Mouse (Mus musculus): ENCODE data around the gene Lrrc4b. TPM values are rescaled to one million over a fixed set of nuclear protein-coding genes. Genes with fewer than 3 reads are reported as not detected.

Lrrc4b gene
- polyA plus RNA-seq, 1 experiment: not detected

- H3K4me1 ChIP-seq (ENCODE audit: control insufficient read depth, insufficient read depth, low read length): peaks cover 29% of the 10 kb centered on the region
- no peak for TF ChIP-seq POLR2A (IDR thresholded peaks at IDR 0.05; ENCODE audit: insufficient read depth, low read depth, low read length)
- no peak for TF ChIP-seq CTCF (IDR thresholded peaks at IDR 0.05; ENCODE audit: insufficient read depth, low read depth, low read length)
- H3K27ac ChIP-seq (ENCODE audit: insufficient read depth, low read depth, low read length): no peak overlapping the region
- 61% methylated on average over 13 of the region's 13 CpGs for WGBS
- H3K4me3 ChIP-seq (ENCODE audit: insufficient read depth, low read depth, low read length): no peak overlapping the region
Observed at GRCm38 (mm10) chr7:44486927-44487575, 58.2 kb downstream of the Lrrc4b start.

GRCm38 (mm10) chr7:44487936-44488335, 59.1 kb downstream of the Lrrc4b start:
- Histone ChIP-seq H3K4me1 (ENCODE audit: control insufficient read depth, insufficient read depth, low read length) (peaks cover 36% of the 10 kb centered on the region), H3K4me3 (ENCODE audit: insufficient read depth, low read depth, low read length) (no peak overlapping the region), H3K27ac (ENCODE audit: insufficient read depth, low read depth, low read length) (no peak overlapping the region)
- no peak for TF ChIP-seq POLR2A (IDR thresholded peaks at IDR 0.05; ENCODE audit: insufficient read depth, low read depth, low read length)
- WGBS: 88% methylated on average over 7 of the region's 7 CpGs

GRCm38 (mm10) chr7:44488545-44488944, 59.7 kb downstream of the Lrrc4b start:
- Histone ChIP-seq H3K27ac (ENCODE audit: insufficient read depth, low read depth, low read length) (no peak overlapping the region), H3K4me3 (ENCODE audit: insufficient read depth, low read depth, low read length) (no peak overlapping the region), H3K4me1 (ENCODE audit: control insufficient read depth, insufficient read depth, low read length) (peaks cover 39% of the 10 kb centered on the region)
- no peak for TF ChIP-seq POLR2A (IDR thresholded peaks at IDR 0.05; ENCODE audit: insufficient read depth, low read depth, low read length)
- no peak for TF ChIP-seq CTCF (IDR thresholded peaks at IDR 0.05; ENCODE audit: insufficient read depth, low read depth, low read length)
- WGBS: 87% methylated on average over 8 of the region's 8 CpGs

- no peak overlapping the region for H3K27ac ChIP-seq (ENCODE audit: insufficient read depth, low read depth, low read length)
- TF ChIP-seq POLR2A (IDR thresholded peaks at IDR 0.05; ENCODE audit: insufficient read depth, low read depth, low read length) (no peak), CTCF (IDR thresholded peaks at IDR 0.05; ENCODE audit: insufficient read depth, low read depth, low read length) (no peak)
- no peak overlapping the region for H3K4me3 ChIP-seq (ENCODE audit: insufficient read depth, low read depth, low read length)
- WGBS: 61% methylated on average over 4 of the region's 4 CpGs
- peaks cover 42% of the 10 kb centered on the region for H3K4me1 ChIP-seq (ENCODE audit: control insufficient read depth, insufficient read depth, low read length)
Observed at GRCm38 (mm10) chr7:44490281-44490680, 61.5 kb downstream of the Lrrc4b start.

- no peak overlapping the region for H3K27ac ChIP-seq (ENCODE audit: insufficient read depth, low read depth, low read length)
- WGBS: 95% methylated on average over 5 of the region's 5 CpGs
- TF ChIP-seq POLR2A (IDR thresholded peaks at IDR 0.05; ENCODE audit: insufficient read depth, low read depth, low read length) (no peak), CTCF (IDR thresholded peaks at IDR 0.05; ENCODE audit: insufficient read depth, low read depth, low read length) (no peak)
- H3K4me1 ChIP-seq (ENCODE audit: control insufficient read depth, insufficient read depth, low read length): peaks cover 42% of the 10 kb centered on the region
- H3K4me3 ChIP-seq (ENCODE audit: insufficient read depth, low read depth, low read length): no peak overlapping the region
Observed at GRCm38 (mm10) chr7:44491391-44491790, 62.6 kb downstream of the Lrrc4b start.

GRCm38 (mm10) chr7:44492166-44492826, 63.5 kb downstream of the Lrrc4b start:
- no peak for TF ChIP-seq CTCF (IDR thresholded peaks at IDR 0.05; ENCODE audit: insufficient read depth, low read depth, low read length)
- no peak for TF ChIP-seq POLR2A (IDR thresholded peaks at IDR 0.05; ENCODE audit: insufficient read depth, low read depth, low read length)
- H3K4me3 ChIP-seq (ENCODE audit: insufficient read depth, low read depth, low read length): no peak overlapping the region
- peaks cover 38% of the 10 kb centered on the region for H3K4me1 ChIP-seq (ENCODE audit: control insufficient read depth, insufficient read depth, low read length)
- 93% methylated on average over 21 of the region's 21 CpGs for WGBS
- H3K27ac ChIP-seq (ENCODE audit: insufficient read depth, low read depth, low read length): no peak overlapping the region

GRCm38 (mm10) chr7:44494681-44495080, 65.9 kb downstream of the Lrrc4b start:
- TF ChIP-seq POLR2A (IDR thresholded peaks at IDR 0.05; ENCODE audit: insufficient read depth, low read depth, low read length) (no peak), CTCF (IDR thresholded peaks at IDR 0.05; ENCODE audit: insufficient read depth, low read depth, low read length) (no peak)
- WGBS: 81% methylated on average over 12 of the region's 12 CpGs
- Histone ChIP-seq H3K4me1 (ENCODE audit: control insufficient read depth, insufficient read depth, low read length) (peaks cover 42% of the 10 kb centered on the region), H3K27ac (ENCODE audit: insufficient read depth, low read depth, low read length) (no peak overlapping the region), H3K4me3 (ENCODE audit: insufficient read depth, low read depth, low read length) (no peak overlapping the region)

GRCm38 (mm10) chr7:44495086-44495485, 66.3 kb downstream of the Lrrc4b start:
- WGBS: 42% methylated on average over 7 of the region's 7 CpGs
- Histone ChIP-seq H3K4me1 (ENCODE audit: control insufficient read depth, insufficient read depth, low read length) (peaks cover 40% of the 10 kb centered on the region), H3K4me3 (ENCODE audit: insufficient read depth, low read depth, low read length) (no peak overlapping the region; the same call in 1 of the 2 replicates), H3K27ac (ENCODE audit: insufficient read depth, low read depth, low read length) (no peak overlapping the region)
- TF ChIP-seq POLR2A (IDR thresholded peaks at IDR 0.05; ENCODE audit: insufficient read depth, low read depth, low read length) (no peak), CTCF (IDR thresholded peaks at IDR 0.05; ENCODE audit: insufficient read depth, low read depth, low read length) (no peak)

GRCm38 (mm10) chr7:44495992-44496770, 67.4 kb downstream of the Lrrc4b start, which contains the start of the genes Emc10 and Fam71e1:
Gene Emc10, minus strand, starts transcription at chr7:44496529.
Gene Fam71e1, plus strand, starts transcription at chr7:44496581.
- under 1% methylated on average over 58 of the region's 58 CpGs for WGBS

More at GRCm38 (mm10) chr7:44495992-44496770, 67.4 kb downstream of the Lrrc4b start, which contains the start of the genes Emc10 and Fam71e1:
- Histone ChIP-seq H3K4me3 (ENCODE audit: insufficient read depth, low read depth, low read length) (peak within 1 kb of the TSS; percentile 66), H3K27ac (ENCODE audit: insufficient read depth, low read depth, low read length) (peak within 1 kb of the TSS; percentile 86), H3K4me1 (ENCODE audit: control insufficient read depth, insufficient read depth, low read length) (peaks cover 29% of the 10 kb centered on the region)
- TF ChIP-seq CTCF (IDR thresholded peaks at IDR 0.05; ENCODE audit: insufficient read depth, low read depth, low read length) (no peak), POLR2A (IDR thresholded peaks at IDR 0.05; ENCODE audit: insufficient read depth, low read depth, low read length) (peak; percentile 83; the same call in 1 of the 2 replicates)

Measured in olfactory bulb, adult 2 months (tissue).